ENCODE assay signal across 14 mouse cellular contexts in the genomic region with DNA sequence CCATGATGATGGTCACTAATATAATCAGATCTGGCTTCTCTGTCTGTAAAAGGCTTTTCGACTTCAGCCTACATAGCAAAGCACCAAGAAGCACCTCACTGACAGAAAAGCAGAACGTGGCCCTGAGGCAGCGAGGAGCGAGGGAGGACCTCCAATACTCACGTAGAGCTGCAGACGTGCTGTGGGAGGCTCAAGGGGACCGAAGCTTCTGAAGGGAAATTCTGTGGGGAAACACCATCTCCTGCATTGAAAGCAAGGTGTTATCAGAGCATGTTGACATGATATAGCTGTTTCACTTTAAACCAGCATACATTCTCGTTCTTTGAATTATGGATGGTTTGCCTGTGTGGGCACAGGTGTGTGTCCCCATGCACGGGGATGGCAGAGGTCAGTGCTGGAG.
"Had no signal": no experiment of that assay in that cellular context is flagged by ENCODE, and none has a peak within 500 bp of the region (broad histone marks: within the 10 kb centered on the region; RNA-seq: fewer than 3 reads in every experiment).

No protein-coding gene starts in this region.

- DNase-seq: lung, adult 18-20 months; lung, embryonic 14.5 days; lung, postnatal 10 days; midbrain, embryonic 14.5 days; right cerebral cortex, postnatal 14 days; thymus, adult 18-20 months; thymus, postnatal 25 days; thymus, postnatal 4 days had no signal

- H3K4me1 ChIP-seq: midbrain, embryonic 12.5 days; neural tube, embryonic 12.5 days; stomach, embryonic 15.5 days had no signal

- H3K9ac ChIP-seq: liver, embryonic 14.5 days; lung, embryonic 14.5 days; midbrain, embryonic 12.5 days; neural tube, embryonic 12.5 days; stomach, embryonic 15.5 days had no signal

- H3K4me2 ChIP-seq: lung, embryonic 14.5 days; midbrain, embryonic 12.5 days; neural tube, embryonic 12.5 days; stomach, embryonic 15.5 days had no signal

- H3K27me3 ChIP-seq: megakaryocyte, embryonic 14.5 days; midbrain, embryonic 12.5 days; neural tube, embryonic 12.5 days; stomach, embryonic 15.5 days had no signal

- H3K9me3 ChIP-seq: megakaryocyte, embryonic 14.5 days; midbrain, embryonic 12.5 days; neural tube, embryonic 12.5 days; stomach, embryonic 15.5 days had no signal

- H3K27ac ChIP-seq: liver, embryonic 14.5 days; macrophage; midbrain, embryonic 12.5 days; neural tube, embryonic 12.5 days; stomach, embryonic 15.5 days had no signal

- H3K4me3 ChIP-seq: megakaryocyte, embryonic 14.5 days; midbrain, embryonic 12.5 days; neural tube, embryonic 12.5 days; stomach, embryonic 15.5 days had no signal
